Comparison of ENCODE assay signal across 8 mouse cellular contexts in genomic region chr8:92855171-92855894, GRCm38 (mm10). TPM values are rescaled to one million over a fixed set of nuclear protein-coding genes. Genes with fewer than 3 reads are reported as not detected.
DNase-seq lines count a peak whose midpoint lies in the region; ATAC-seq and TF ChIP-seq lines count a peak whose summit lies in the region.

Gene Lpcat2, plus strand, starts transcription at chr8:92855339.

- peak; percentile 31 for DNase-seq in heart, postnatal 0 days (ENCODE audit: low spot score)
- peak; percentile 78 to 85 for DNase-seq in kidney, postnatal 25 days
- DNase-seq in liver, embryonic 14.5 days (ENCODE audit: low read depth in 3 of 3, low spot score in 3 of 3), result peak in 2 of 3 experiments; percentile 9 to 37
- DNase-seq in natural killer cell, adult 2 months (ENCODE audit: low spot score in 2 of 2), result peak; percentile 39 to 44
- peak; percentile 70 for DNase-seq in splenic B cell, adult 2 months (ENCODE audit: low read depth, low spot score)

- no peak for TF ChIP-seq CTCF in heart, postnatal 0 days (IDR thresholded peaks at IDR 0.05; ENCODE audit: low read depth)
- no peak for TF ChIP-seq CTCF in liver, embryonic 14.5 days (IDR thresholded peaks at IDR 0.05; ENCODE audit: low read depth)

- H3K27me3 ChIP-seq in erythroblast, embryonic 14.5 days (ENCODE audit: control insufficient read depth), result peaks cover 33% of the 10 kb centered on the region
- peaks cover 16% of the 10 kb centered on the region; the same call in 1 of the 2 replicates for H3K27me3 ChIP-seq in forebrain, embryonic 13.5 days
- peaks cover 16% of the 10 kb centered on the region for H3K27me3 ChIP-seq in heart, postnatal 0 days (ENCODE audit: control insufficient read depth, insufficient read depth, low read length)
- peaks cover 4% of the 10 kb centered on the region; the same call in 1 of the 2 replicates for H3K27me3 ChIP-seq in liver, embryonic 14.5 days (ENCODE audit: control insufficient read depth, insufficient read depth, low read length)
- H3K27me3 ChIP-seq in splenic B cell, adult 2 months (ENCODE audit: control insufficient read depth, insufficient read depth, low read length, poor library complexity, severe bottlenecking), result no peaks in the 10 kb centered on the region

- TF ChIP-seq EP300 in heart, postnatal 0 days (IDR thresholded peaks at IDR 0.05; ENCODE audit: low read depth), result no peak
- TF ChIP-seq EP300 in liver, embryonic 14.5 days (IDR thresholded peaks at IDR 0.05; ENCODE audit: low read depth), result no peak

- H3K9ac ChIP-seq in forebrain, embryonic 13.5 days, result peak within 1 kb of the TSS; percentile 81
- H3K9ac ChIP-seq in heart, postnatal 0 days (replicated peaks; ENCODE audit: low read depth, low read length), result peak within 1 kb of the TSS; percentile 30; the same call in 1 of the 2 replicates
- no peak within 1 kb of the TSS for H3K9ac ChIP-seq in liver, embryonic 14.5 days (replicated peaks)

- WGBS in forebrain, embryonic 13.5 days, result under 1% methylated on average over 48 of the region's 50 CpGs
- 3% methylated on average over 49 of the region's 50 CpGs for WGBS in heart, postnatal 0 days
- under 1% methylated on average over 48 of the region's 50 CpGs for WGBS in liver, embryonic 14.5 days (ENCODE audit: insufficient replicate concordance)

- no peak within 1 kb of the TSS for H3K27ac ChIP-seq in forebrain, embryonic 13.5 days
- H3K27ac ChIP-seq in heart, postnatal 0 days (ENCODE audit: low read depth), result no peak within 1 kb of the TSS
- H3K27ac ChIP-seq in liver, embryonic 14.5 days, result no peak within 1 kb of the TSS

- 0 out of 2 replicates have a peak, but pooled peaks cover 3% of the 10 kb centered on the region for H3K4me1 ChIP-seq in erythroblast, embryonic 14.5 days (ENCODE audit: control insufficient read depth)
- H3K4me1 ChIP-seq in forebrain, embryonic 13.5 days, result 0 out of 2 replicates have a peak, but pooled peaks cover 5% of the 10 kb centered on the region
- H3K4me1 ChIP-seq in heart, postnatal 0 days (ENCODE audit: control insufficient read depth, insufficient read depth), result 0 out of 2 replicates have a peak, but pooled peaks cover 5% of the 10 kb centered on the region
- no peaks in the 10 kb centered on the region; a peak in 1 of 4 replicates for H3K4me1 ChIP-seq in liver, embryonic 14.5 days (replicated peaks; ENCODE audit: control insufficient read depth in 2 of 2, insufficient read depth in 2 of 2, low read length in 1 of 2)

- H3K36me3 ChIP-seq in erythroblast, embryonic 14.5 days (ENCODE audit: control insufficient read depth), result no peaks in the 10 kb centered on the region
- no peaks in the 10 kb centered on the region for H3K36me3 ChIP-seq in forebrain, embryonic 13.5 days (ENCODE audit: poor library complexity, severe bottlenecking)
- H3K36me3 ChIP-seq in heart, postnatal 0 days (replicated peaks; ENCODE audit: control insufficient read depth, insufficient read depth, low read length), result 0 out of 2 replicates have a peak, but pooled peaks cover 5% of the 10 kb centered on the region
- no peaks in the 10 kb centered on the region for H3K36me3 ChIP-seq in liver, embryonic 14.5 days (replicated peaks; ENCODE audit: control insufficient read depth, insufficient read depth, low read depth)
- H3K36me3 ChIP-seq in splenic B cell, adult 2 months (ENCODE audit: control insufficient read depth, insufficient read depth, low read length, poor library complexity, severe bottlenecking), result no peaks in the 10 kb centered on the region

- ATAC-seq in erythroblast, adult 5-6 weeks (replicated peaks; ENCODE audit: low FRiP score, poor library complexity, severe bottlenecking), result no peak
- ATAC-seq in forebrain, embryonic 13.5 days, result peak; percentile 81
- peak; percentile 47; the same call in 1 of the 2 replicates for ATAC-seq in heart, postnatal 0 days (ENCODE audit: insufficient read depth, low read depth)
- peak; percentile 50; the same call in 1 of the 2 replicates for ATAC-seq in liver, embryonic 14.5 days (ENCODE audit: insufficient read depth)

- H3K9me3 ChIP-seq in erythroblast, embryonic 14.5 days (ENCODE audit: control insufficient read depth, low read length), result no peaks in the 10 kb centered on the region
- H3K9me3 ChIP-seq in forebrain, embryonic 13.5 days (replicated peaks), result no peaks in the 10 kb centered on the region
- no peaks in the 10 kb centered on the region for H3K9me3 ChIP-seq in heart, postnatal 0 days (replicated peaks; ENCODE audit: control insufficient read depth, low read length)
- H3K9me3 ChIP-seq in liver, embryonic 14.5 days (ENCODE audit: control insufficient read depth, low read length), result no peaks in the 10 kb centered on the region

- H3K4me2 ChIP-seq in forebrain, embryonic 13.5 days, result peak within 1 kb of the TSS; percentile 76
- peak within 1 kb of the TSS; percentile 81 for H3K4me2 ChIP-seq in heart, postnatal 0 days (ENCODE audit: low read depth, low read length)
- H3K4me2 ChIP-seq in liver, embryonic 14.5 days (ENCODE audit: low read depth), result peak within 1 kb of the TSS; percentile 58

- peak within 1 kb of the TSS; percentile 41 for H3K4me3 ChIP-seq in erythroblast, embryonic 14.5 days (replicated peaks)
- peak within 1 kb of the TSS; percentile 70 for H3K4me3 ChIP-seq in forebrain, embryonic 13.5 days
- H3K4me3 ChIP-seq in heart, postnatal 0 days (ENCODE audit: low read depth, low read length), result peak within 1 kb of the TSS; percentile 60
- peak within 1 kb of the TSS; percentile 55 to 56 for H3K4me3 ChIP-seq in liver, embryonic 14.5 days (ENCODE audit: insufficient read depth in 1 of 2, low read depth in 2 of 2, low read length in 2 of 2)

RNA-seq across cellular contexts. Expression of gene Lpcat2, which starts in this region (rescaled TPM):
- polyA plus RNA-seq in erythroblast, embryonic 14.5 days (2012), result 0.01 TPM in 1 of 2 replicates, not detected in the other
- 7.7 and 29.0 TPM in 2 replicates for total RNA-seq in erythroblast, adult 5-6 weeks (2015; ENCODE audit: low replicate concordance)
- total RNA-seq in erythroblast, adult 5-6 weeks (2017; ENCODE audit: low replicate concordance), result 8.6 and 8.8 TPM in 2 replicates
- polyA plus RNA-seq in forebrain, embryonic 13.5 days (2015; fragmentation: Nextera tagmentation; extraction: Ambion mirVana), result 4.1 and 4.6 TPM in 2 replicates
- total RNA-seq in heart, postnatal 0 days (2014; rRNA removed; ENCODE audit: low replicate concordance), result 1.5 and 4.9 TPM in 2 replicates
- 2.8 and 3.0 TPM in 2 replicates for polyA plus RNA-seq in heart, postnatal 0 days (2015; fragmentation: Nextera tagmentation; extraction: Ambion mirVana)
- polyA plus RNA-seq in liver, embryonic 14.5 days (2012; rRNA removed), result 1.00 and 1.7 TPM in 2 replicates
- polyA plus RNA-seq in liver, embryonic 14.5 days (2014; fragmentation: Nextera tagmentation; extraction: Ambion mirVana), result 3.3 and 3.6 TPM in 2 replicates

Comparison
In these comparisons a context has a peak if more than half of its experiments do, and no peak if none do; other contexts are left out.
1. DNase-seq: peak in every context shown above with its lines; median percentile 82 in kidney, postnatal 25 days; 70 in splenic B cell, adult 2 months; 42 in natural killer cell, adult 2 months; 31 in heart, postnatal 0 days; 23 in liver, embryonic 14.5 days.